Mouse (Mus musculus): ENCODE results near the gene Myo7a. TPM values are rescaled to one million over a fixed set of nuclear protein-coding genes. Genes with fewer than 3 reads are reported as not detected.

Myo7a gene
- polyA plus RNA-seq, 1 experiment from 2014 or later, result 15.8 TPM

DNA sequence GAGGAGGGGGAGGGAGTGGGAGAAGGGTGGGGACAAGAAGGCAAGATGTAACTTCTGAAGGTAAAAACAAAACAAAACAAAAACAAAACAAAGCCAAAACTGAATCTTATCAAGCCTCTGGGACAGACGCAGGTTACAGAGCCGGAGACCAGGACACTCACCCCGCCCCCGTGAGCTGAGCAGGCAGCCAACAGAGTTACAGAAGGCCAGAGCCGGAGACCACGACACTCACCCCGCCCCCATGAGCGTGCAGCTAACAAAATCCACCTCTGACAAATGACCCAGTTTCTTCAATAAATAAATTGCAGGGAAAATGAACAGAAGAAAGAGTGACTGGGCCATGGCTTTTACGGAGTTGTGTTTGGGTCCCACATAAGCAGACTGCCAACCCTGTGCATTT is 19.9 kb upstream of the Myo7a start:
- Histone ChIP-seq H3K9me3 (no peaks in the 10 kb centered on the region), H3K27ac (no peak overlapping the region), H3K9ac (no peak overlapping the region), H3K4me2 (replicated peaks) (no peak overlapping the region), H3K27me3 (replicated peaks) (no peaks in the 10 kb centered on the region), H3K36me3 (peaks cover 3% of the 10 kb centered on the region; the same call in 1 of the 2 replicates), H3K4me1 (peaks cover 21% of the 10 kb centered on the region; the same call in 1 of the 2 replicates), H3K4me3 (no peak overlapping the region)
- no peak for ATAC-seq (ENCODE audit: low FRiP score, low read depth)
- 25% methylated on average over 9 of the region's 9 CpGs for WGBS

DNA sequence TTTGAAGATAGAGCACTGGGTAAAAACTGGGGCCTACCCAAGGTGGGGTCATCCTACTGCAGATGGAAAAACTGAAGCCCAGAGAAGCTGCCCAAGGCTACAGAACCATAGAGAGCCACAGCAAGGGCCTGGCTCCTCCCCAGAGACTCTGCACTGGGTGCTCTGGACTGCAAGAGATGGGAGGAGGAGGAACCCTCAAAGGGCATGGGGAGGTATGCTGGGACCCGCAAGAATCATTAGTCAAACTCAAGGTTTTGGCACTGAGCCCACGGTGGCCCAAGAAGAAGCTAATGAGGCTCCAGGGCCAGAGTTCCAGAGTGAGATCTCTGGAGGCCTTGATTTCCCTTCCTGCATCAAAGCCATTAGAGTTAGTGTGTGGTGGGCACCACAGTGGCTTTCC is 18.7 kb upstream of the Myo7a start:
- no peaks in the 10 kb centered on the region for H3K27me3 ChIP-seq (replicated peaks)
- H3K4me2 ChIP-seq (replicated peaks), result no peak overlapping the region
- H3K4me3 ChIP-seq, result no peak overlapping the region
- ATAC-seq (ENCODE audit: low FRiP score, low read depth), result no peak
- WGBS, result 78% methylated on average over 2 of the region's 2 CpGs
- H3K36me3 ChIP-seq, result peaks cover 3% of the 10 kb centered on the region; the same call in 1 of the 2 replicates
- H3K27ac ChIP-seq, result no peak overlapping the region
- H3K9ac ChIP-seq, result no peak overlapping the region
- no peaks in the 10 kb centered on the region for H3K9me3 ChIP-seq
- peaks cover 21% of the 10 kb centered on the region; the same call in 1 of the 2 replicates for H3K4me1 ChIP-seq

DNA sequence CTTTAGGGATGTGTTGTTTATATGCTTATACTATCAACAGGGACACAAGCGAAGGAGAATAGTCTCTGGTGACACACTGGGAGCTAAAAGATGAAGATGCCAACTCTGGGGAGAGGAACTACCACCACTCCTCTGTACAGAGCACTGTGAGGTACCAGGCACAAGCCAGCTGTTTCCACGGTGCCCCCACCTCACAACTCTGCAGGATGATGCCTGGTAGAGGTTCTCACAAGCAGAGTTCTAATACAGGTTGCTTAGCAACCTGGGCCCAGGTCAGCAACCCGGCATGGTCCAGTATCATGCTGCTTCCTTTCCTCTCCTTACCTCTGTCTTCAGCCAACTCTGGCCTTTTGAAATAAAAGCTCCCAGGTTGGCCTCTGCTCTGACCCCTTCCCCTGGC is 18.3 kb upstream of the Myo7a start:
- Histone ChIP-seq H3K27me3 (replicated peaks) (no peaks in the 10 kb centered on the region), H3K27ac (no peak overlapping the region), H3K4me2 (replicated peaks) (no peak overlapping the region), H3K4me1 (peaks cover 20% of the 10 kb centered on the region; the same call in 1 of the 2 replicates), H3K9ac (no peak overlapping the region), H3K9me3 (no peaks in the 10 kb centered on the region), H3K4me3 (no peak overlapping the region), H3K36me3 (peaks cover 3% of the 10 kb centered on the region; the same call in 1 of the 2 replicates)
- no peak for ATAC-seq (ENCODE audit: low FRiP score, low read depth)
- WGBS, result 53% methylated on average over 3 of the region's 3 CpGs

GRCm38 (mm10) chr7:98131751-98132150 is 12.4 kb upstream of the Myo7a start:
- 95% methylated on average over 8 of the region's 8 CpGs for WGBS

GRCm38 (mm10) chr7:98125473-98125872 is 6.1 kb upstream of the Myo7a start:
- 45% methylated on average over 5 of the region's 5 CpGs for WGBS
- no peak overlapping the region for H3K9ac ChIP-seq

More at GRCm38 (mm10) chr7:98131751-98132150, 12.4 kb upstream of the Myo7a start:
- H3K4me1 ChIP-seq, result no peaks in the 10 kb centered on the region
- peaks cover 14% of the 10 kb centered on the region; the same call in 1 of the 2 replicates for H3K36me3 ChIP-seq
- ATAC-seq (ENCODE audit: low FRiP score, low read depth), result no peak
- H3K9me3 ChIP-seq, result no peaks in the 10 kb centered on the region
- H3K27me3 ChIP-seq (replicated peaks), result no peaks in the 10 kb centered on the region
- H3K4me2 ChIP-seq (replicated peaks), result no peak overlapping the region
- no peak overlapping the region for H3K9ac ChIP-seq
- no peak overlapping the region for H3K27ac ChIP-seq
- no peak overlapping the region for H3K4me3 ChIP-seq

GRCm38 (mm10) chr7:98124701-98125100 is 5.4 kb upstream of the Myo7a start:
- peaks cover 14% of the 10 kb centered on the region; the same call in 1 of the 2 replicates for H3K36me3 ChIP-seq
- H3K27me3 ChIP-seq (replicated peaks), result no peaks in the 10 kb centered on the region
- no peak overlapping the region for H3K9ac ChIP-seq
- no peak overlapping the region for H3K4me3 ChIP-seq
- no peaks in the 10 kb centered on the region; the same call in 1 of the 2 replicates for H3K4me1 ChIP-seq
- no peak overlapping the region for H3K4me2 ChIP-seq (replicated peaks)
- WGBS, result 70% methylated on average over 5 of the region's 5 CpGs
- no peak overlapping the region for H3K27ac ChIP-seq
- no peaks in the 10 kb centered on the region for H3K9me3 ChIP-seq
- ATAC-seq (ENCODE audit: low FRiP score, low read depth), result no peak

More at GRCm38 (mm10) chr7:98125473-98125872, 6.1 kb upstream of the Myo7a start:
- no peaks in the 10 kb centered on the region for H3K9me3 ChIP-seq
- no peaks in the 10 kb centered on the region for H3K27me3 ChIP-seq (replicated peaks)
- H3K4me3 ChIP-seq, result no peak overlapping the region
- peaks cover 14% of the 10 kb centered on the region; the same call in 1 of the 2 replicates for H3K36me3 ChIP-seq
- H3K4me2 ChIP-seq (replicated peaks), result no peak overlapping the region
- H3K27ac ChIP-seq, result no peak overlapping the region
- ATAC-seq (ENCODE audit: low FRiP score, low read depth), result no peak
- no peaks in the 10 kb centered on the region; the same call in 1 of the 2 replicates for H3K4me1 ChIP-seq

DNA sequence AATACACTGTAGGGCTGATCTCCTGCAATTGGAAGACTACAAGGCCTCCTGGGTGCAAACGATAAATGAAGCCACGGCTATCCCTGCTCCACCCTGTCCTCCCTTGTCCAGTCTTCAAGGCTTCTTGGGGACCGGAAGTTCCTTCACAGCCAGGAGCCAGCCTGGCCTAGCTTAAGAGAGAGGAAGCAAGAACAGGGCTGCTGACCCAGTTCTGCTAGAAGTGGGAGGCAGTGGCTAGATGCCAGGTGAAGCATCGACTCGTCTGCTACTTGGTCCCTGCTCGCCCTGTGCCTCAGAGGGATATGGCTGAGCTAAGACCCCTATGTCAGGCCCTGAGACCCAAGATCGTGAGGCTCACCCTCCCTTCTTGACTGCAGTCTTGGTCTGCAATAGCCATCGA is 2.3 kb upstream of the Myo7a start:
- H3K9me3 ChIP-seq, result no peaks in the 10 kb centered on the region
- H3K4me3 ChIP-seq, result no peak overlapping the region
- ATAC-seq (ENCODE audit: low FRiP score, low read depth), result no peak
- no peaks in the 10 kb centered on the region; the same call in 1 of the 2 replicates for H3K4me1 ChIP-seq
- H3K9ac ChIP-seq, result no peak overlapping the region
- H3K27ac ChIP-seq, result no peak overlapping the region
- no peak overlapping the region for H3K4me2 ChIP-seq (replicated peaks)
- H3K36me3 ChIP-seq, result 0 out of 2 replicates have a peak, but pooled peaks cover 3% of the 10 kb centered on the region
- WGBS, result 90% methylated on average over 8 of the region's 8 CpGs
- H3K27me3 ChIP-seq (replicated peaks), result no peaks in the 10 kb centered on the region

DNA sequence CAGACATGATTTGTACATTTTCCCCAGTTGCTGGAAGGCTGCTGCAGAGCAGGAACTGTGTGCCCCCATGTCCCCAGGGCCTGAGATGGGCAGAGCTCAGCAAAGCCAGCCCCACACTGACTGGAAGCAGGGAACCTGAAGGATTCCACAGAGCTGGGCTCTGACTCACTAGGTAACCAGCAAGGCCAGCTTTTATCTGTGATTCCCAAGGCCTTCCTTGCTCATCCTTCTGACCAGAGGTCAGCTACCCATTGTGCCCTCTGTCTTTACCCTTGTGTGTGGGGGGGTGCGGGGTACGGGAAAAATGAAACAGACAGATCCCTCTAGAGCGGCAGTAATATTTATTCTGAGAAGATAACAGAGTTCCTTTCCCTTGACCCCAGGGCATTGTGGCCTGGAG is 1.9 kb upstream of the Myo7a start:
- Histone ChIP-seq H3K9ac (no peak overlapping the region), H3K27me3 (replicated peaks) (no peaks in the 10 kb centered on the region), H3K9me3 (no peaks in the 10 kb centered on the region), H3K4me1 (no peaks in the 10 kb centered on the region; the same call in 1 of the 2 replicates), H3K4me2 (replicated peaks) (no peak overlapping the region), H3K27ac (no peak overlapping the region), H3K4me3 (no peak overlapping the region), H3K36me3 (0 out of 2 replicates have a peak, but pooled peaks cover 3% of the 10 kb centered on the region)
- ATAC-seq (ENCODE audit: low FRiP score, low read depth), result no peak
- WGBS, result 90% methylated on average over 3 of the region's 3 CpGs

- no peaks in the 10 kb centered on the region for H3K9me3 ChIP-seq
- ATAC-seq (ENCODE audit: low FRiP score, low read depth), result peak; percentile 67
- WGBS, result 13% methylated on average over 7 of the region's 7 CpGs
- H3K4me2 ChIP-seq (replicated peaks), result peak overlapping the region; percentile 54
- H3K27ac ChIP-seq, result no peak overlapping the region
- no peaks in the 10 kb centered on the region for H3K27me3 ChIP-seq (replicated peaks)
- no peaks in the 10 kb centered on the region; the same call in 1 of the 2 replicates for H3K4me1 ChIP-seq
- H3K9ac ChIP-seq, result no peak overlapping the region
- H3K4me3 ChIP-seq, result peak overlapping the region; percentile 19; the same call in 1 of the 2 replicates
- H3K36me3 ChIP-seq, result no peaks in the 10 kb centered on the region
These were observed 1.0 kb upstream of the Myo7a start for GRCm38 (mm10) chr7:98120325-98120724.

DNA sequence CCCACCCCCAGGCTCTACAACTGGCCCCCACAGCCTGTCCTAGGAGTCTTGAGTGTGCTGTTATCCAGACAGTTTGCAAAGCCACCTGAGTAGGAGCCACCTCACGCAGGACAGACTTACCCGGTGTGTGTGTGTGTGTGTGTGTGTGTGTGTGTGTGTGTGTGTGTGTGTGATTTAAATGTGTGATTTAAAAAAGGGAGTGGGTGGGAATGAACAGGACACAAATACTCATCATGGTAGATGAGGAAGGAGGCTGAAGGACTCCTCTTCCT is 573 bp upstream of the Myo7a start:
- Histone ChIP-seq H3K4me1 (no peaks in the 10 kb centered on the region; the same call in 1 of the 2 replicates), H3K4me2 (replicated peaks) (0 out of 2 replicates have a peak overlapping the region, but pooled peaks have one; percentile 54), H3K9ac (no peak overlapping the region), H3K27me3 (replicated peaks) (no peaks in the 10 kb centered on the region), H3K36me3 (no peaks in the 10 kb centered on the region), H3K4me3 (no peak overlapping the region), H3K9me3 (no peaks in the 10 kb centered on the region), H3K27ac (no peak overlapping the region)
- ATAC-seq (ENCODE audit: low FRiP score, low read depth), result peak; percentile 26; the same call in 1 of the 2 replicates
- 78% methylated on average over 2 of the region's 2 CpGs for WGBS

GRCm38 (mm10) chr7:98117012-98117660 is 2.2 kb downstream of the Myo7a start:
- no peak overlapping the region for H3K9ac ChIP-seq
- no peaks in the 10 kb centered on the region; the same call in 1 of the 2 replicates for H3K4me1 ChIP-seq
- no peak overlapping the region for H3K4me2 ChIP-seq (replicated peaks)
- peaks cover 6% of the 10 kb centered on the region; the same call in 1 of the 2 replicates for H3K27me3 ChIP-seq (replicated peaks)
- no peak overlapping the region for H3K27ac ChIP-seq
- H3K9me3 ChIP-seq, result no peaks in the 10 kb centered on the region
- WGBS, result 68% methylated on average over 11 of the region's 11 CpGs
- H3K36me3 ChIP-seq, result no peaks in the 10 kb centered on the region
- H3K4me3 ChIP-seq, result no peak overlapping the region
- no peak for ATAC-seq (ENCODE audit: low FRiP score, low read depth)

- WGBS, result 73% methylated on average over 6 of the region's 6 CpGs
- no peaks in the 10 kb centered on the region for H3K36me3 ChIP-seq
- no peak overlapping the region for H3K4me2 ChIP-seq (replicated peaks)
- no peak overlapping the region for H3K4me3 ChIP-seq
- no peak for ATAC-seq (ENCODE audit: low FRiP score, low read depth)
- H3K4me1 ChIP-seq, result peaks cover 9% of the 10 kb centered on the region
- H3K9ac ChIP-seq, result no peak overlapping the region
- H3K9me3 ChIP-seq, result no peaks in the 10 kb centered on the region
- no peak overlapping the region for H3K27ac ChIP-seq
- peaks cover 18% of the 10 kb centered on the region for H3K27me3 ChIP-seq (replicated peaks)
These were observed 4.7 kb downstream of the Myo7a start for GRCm38 (mm10) chr7:98114656-98115055.

DNA sequence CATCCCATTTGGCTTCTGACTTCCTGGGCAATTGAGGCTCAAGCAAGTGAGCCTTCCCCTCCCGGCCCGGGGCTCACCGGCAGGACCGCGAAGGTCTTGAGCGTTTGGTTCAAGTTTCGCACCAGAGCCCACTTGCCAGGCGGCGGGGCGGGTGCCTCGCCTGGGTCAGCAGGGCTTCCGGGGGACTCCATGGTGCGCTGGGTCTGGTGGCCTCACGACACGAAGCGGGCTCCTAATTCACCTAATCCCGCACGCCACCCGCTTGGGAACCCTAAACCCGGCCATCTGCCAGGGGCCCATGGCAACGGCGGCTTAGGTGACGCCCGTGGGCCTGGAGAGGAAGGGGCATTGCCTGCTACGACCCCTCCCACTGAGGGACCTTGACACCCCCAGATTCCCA is 8.1 kb downstream of the Myo7a start:
- ATAC-seq (ENCODE audit: low FRiP score, low read depth), result no peak
- H3K36me3 ChIP-seq, result no peaks in the 10 kb centered on the region
- no peak overlapping the region for H3K4me3 ChIP-seq
- no peak overlapping the region for H3K27ac ChIP-seq
- H3K27me3 ChIP-seq (replicated peaks), result peaks cover 18% of the 10 kb centered on the region
- no peaks in the 10 kb centered on the region for H3K9me3 ChIP-seq
- 0 out of 2 replicates have a peak overlapping the region, but pooled peaks have one; percentile 35 for H3K9ac ChIP-seq
- 5% methylated on average over 25 of the region's 25 CpGs for WGBS
- peaks cover 9% of the 10 kb centered on the region for H3K4me1 ChIP-seq
- H3K4me2 ChIP-seq (replicated peaks), result peak overlapping the region; percentile 52

Data from neural tube, embryonic 12.5 days (tissue).